Mouse (Mus musculus): ENCODE measurements around the gene Med27.

The Med27 gene

DNA sequence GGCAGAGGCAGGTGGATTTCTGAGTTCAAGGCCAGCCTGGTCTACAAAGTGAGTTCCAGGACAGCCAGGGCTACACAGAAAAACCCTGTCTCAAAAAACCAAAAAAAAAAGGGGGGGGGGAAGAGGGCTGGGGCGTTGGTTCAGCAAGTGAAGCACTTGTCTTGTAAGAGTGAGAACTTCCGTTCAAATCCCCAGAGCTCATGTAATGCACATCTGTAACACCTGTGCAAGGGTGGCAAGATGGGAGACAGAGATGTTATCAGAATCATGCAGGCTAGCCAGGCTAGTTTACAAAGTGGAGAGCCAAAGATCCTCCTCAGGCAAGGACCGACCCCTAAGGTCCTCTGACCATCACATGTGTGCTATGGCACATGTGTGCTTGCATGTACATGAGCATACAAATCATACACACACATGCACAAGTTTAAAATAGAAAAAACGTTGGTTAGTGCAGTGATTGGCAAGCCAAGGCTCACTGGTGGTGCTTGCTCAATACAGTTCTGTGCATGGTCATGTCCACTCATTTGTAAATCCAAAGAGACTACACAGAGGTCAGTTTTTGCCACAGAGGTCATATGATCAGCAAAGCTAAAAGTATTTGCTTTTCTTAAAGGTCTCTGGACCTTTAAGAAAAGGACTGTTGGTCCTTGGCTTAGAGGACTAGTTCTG lies 91.4 kb downstream of the Med27 start:
- DNase-seq (ENCODE audit: low spot score) = no peak

DNA sequence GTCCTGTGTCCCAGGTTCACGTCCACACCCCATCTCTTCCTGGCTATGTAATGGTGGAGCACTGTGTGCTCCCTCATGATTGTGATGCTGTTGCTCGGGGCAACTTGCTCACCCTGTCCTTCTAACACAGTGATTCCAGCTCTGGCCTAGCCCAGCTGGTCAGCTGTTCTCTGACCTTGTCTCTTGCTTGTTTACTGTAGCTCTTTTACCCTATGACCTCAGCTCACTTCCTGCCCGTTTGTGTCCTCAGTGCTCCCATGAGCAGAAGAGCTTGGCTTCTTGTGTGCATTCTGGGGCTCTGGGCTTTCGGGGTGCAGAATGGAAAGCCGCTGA lies 91.9 kb downstream of the Med27 start:
- no peak for DNase-seq (ENCODE audit: low spot score)

DNA sequence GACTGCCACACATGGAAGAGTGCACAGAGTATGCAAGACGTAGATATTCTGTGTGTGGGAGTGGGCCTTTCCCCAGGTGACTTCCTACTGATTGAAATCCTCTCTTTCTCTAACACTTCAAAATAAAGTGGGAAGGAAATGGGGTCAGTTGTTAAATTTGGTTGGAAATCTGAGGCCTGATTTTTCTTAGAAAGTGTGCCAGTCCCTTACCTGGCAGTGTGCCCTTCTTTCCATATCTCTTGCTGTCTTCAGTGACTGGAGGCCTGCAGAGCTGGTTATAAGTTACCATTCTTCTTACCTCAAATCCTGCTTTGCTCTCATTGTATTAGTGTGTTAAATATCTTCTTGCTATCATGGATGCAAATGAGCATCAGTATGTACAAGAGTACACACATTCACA lies 92.4 kb downstream of the Med27 start:
- no peak for DNase-seq (ENCODE audit: low spot score)

DNA sequence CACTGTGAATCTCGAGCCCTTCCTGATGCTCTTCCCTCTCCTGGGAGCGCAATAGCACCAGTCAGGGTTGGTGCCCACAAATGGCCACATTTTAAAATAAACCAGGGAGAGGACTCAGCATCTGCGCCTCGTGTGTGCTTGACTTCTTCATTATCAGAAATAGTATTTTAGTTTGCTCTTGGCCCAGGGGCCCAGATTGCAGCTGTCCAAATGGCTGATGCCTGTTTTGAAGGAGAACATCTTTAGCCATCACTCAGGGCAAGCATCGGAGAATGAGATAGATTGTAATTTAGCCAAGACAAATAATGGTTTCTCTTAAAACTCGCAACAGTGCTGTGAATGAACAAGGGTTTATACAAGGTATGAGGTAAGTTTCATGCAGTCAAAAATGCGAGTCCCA lies 92.8 kb downstream of the Med27 start:
- DNase-seq (ENCODE audit: low spot score) = no peak

DNA sequence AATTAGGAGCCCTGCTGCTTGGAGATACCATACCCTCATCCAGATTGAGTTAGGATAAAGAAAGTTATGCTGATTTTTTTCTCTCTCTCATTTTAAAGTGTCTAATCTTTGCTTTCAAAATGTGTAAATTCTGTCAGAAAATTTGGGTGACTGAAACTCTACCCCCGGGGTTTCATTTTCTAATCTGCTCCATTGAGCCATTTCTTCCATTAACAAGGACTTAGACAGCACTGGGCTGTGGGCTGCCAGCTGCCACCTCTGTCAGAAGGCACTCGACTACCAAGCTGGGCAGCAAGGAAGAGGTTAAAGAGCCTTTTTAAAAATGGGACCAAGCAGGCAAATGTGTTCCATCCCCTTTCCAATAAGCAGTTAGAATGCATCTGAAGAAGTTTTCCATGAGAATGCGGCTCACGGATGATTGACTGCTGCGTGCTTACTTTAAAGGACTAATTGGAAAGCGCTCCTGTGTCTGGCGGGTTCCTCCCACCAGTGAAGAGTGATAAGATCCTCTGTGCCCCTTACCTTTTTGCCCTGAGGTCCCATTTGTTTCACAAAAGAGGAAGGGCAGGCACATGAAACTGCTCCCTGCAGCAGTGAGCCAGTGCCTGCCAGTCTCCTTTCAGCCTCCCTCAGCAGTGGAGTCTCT lies 93.4 kb downstream of the Med27 start:
- no peak for DNase-seq (ENCODE audit: low spot score)

DNA sequence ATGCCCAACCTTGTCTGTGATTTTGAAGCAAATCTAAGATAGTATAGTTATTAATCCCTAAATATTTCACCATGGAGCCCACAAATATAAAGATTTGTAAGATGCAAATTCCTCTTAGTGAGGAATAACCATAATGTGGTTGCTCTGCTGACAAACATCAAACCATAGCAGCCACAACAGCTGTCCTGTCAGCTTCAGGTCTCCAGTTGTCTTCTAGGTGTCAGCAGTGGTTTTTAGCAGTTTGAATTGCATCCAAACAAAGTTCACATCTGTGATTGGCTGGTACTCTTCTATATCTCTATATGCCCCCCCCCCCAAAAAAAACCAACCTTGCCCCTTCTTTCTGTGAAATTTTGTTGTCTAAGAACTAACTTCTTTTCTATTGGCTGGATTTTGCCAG lies 95.7 kb downstream of the Med27 start:
- no peak for DNase-seq (ENCODE audit: low spot score)

DNA sequence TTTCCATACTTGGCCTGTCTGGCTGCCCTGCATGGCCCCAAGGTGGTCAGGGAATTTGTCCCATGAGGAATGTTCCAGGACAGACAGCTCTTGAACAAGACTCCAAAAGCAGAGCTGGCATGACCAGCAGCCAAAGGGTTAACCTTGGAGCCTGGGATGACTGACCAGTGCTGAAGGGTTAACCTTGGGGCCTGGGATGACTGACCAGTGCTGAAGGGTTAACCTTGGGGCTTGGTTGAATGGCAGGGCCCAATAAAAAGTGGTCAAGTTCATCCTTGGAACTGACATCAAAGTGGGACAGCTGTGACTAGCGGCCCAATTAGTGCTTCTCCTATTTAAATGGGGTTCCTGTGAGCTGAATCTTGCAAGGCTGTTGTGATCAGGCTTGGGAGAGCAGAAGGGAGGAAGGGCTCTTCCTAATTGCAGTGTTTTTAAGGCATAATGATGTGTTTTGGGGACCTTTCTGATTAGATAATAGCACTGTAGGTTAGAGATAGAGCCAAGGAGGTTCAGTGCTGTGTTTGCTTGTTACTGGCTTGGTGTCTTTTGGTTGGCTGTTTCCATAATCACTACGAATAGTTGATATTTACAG lies 97.1 kb downstream of the Med27 start:
- no peak for DNase-seq (ENCODE audit: low spot score)

DNA sequence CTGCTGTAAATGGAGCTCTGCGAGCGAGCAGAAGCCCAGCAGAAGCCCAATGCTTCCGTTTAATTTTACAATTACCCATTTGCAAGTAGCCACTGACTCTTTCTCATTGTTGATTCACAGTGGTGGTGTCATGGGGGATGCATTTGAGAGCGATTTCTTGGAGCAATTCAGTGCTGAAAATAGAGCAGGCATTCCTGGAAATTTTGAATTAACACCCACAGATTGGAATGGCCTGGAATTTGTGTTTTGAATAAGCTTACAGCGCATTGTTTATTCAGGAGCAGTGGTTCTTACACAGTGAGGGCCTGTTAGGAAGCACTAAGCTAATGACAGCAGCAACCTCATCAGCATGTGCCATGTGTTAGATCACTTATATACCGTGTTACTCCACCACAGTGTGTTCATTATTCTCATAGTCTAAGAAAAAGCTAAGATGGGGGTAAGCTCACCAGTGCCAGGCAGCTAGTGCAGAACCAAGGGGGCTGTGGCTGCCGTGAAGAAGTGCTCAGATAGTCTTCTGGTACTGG lies 101.9 kb downstream of the Med27 start:
- DNase-seq (ENCODE audit: low spot score) = no peak

DNA sequence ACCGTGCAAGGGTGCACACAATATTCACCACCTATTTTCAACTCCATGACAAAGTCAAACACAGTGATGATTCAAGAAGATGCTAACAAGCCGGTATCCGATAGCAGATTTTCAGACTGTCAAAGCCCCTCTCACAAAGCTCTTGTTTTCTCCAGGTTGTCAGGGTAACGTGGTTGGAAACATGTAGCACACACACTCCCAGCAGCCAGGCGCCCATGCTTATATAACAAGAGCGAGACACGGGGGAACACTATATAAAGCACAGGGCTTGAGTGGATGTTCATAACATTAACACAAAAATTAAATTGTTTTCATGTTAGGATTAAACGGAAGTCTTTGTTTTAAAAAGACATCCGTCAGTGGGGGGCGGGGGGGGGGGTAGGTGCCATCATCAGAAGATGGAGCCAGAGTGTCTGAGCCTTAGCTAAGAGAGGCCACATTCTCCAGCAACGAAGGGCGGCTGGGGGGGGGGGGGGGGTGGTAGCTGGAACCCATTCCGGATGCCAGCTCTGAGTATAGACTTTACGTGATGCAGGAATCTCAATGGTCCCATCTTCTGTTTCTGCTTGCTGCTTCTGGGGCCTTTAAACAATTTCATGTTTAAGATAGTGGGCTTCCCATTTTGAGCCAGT lies 104.9 kb downstream of the Med27 start:
- no peak for DNase-seq (ENCODE audit: low spot score)

DNA sequence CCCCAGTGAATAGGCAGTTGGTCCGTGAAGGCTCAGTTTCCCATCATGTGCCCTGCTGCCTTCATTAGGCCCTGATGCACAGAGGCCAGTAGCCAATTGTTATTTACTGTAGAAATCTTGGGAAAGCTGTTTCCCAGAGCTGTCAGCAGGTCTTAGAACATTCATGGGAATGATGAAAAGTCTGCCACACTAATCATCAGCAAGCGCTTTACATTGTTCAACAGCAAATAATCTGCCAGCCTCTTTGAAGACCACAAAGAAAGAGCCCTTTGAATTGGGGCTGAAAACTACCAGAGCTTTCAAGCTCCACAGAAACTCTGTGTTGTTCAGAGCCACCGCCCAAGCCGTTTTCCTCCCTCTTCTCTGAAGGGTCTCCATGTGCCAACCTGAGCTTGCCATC lies 106.8 kb downstream of the Med27 start:
- no peak for DNase-seq (ENCODE audit: low spot score)

DNA sequence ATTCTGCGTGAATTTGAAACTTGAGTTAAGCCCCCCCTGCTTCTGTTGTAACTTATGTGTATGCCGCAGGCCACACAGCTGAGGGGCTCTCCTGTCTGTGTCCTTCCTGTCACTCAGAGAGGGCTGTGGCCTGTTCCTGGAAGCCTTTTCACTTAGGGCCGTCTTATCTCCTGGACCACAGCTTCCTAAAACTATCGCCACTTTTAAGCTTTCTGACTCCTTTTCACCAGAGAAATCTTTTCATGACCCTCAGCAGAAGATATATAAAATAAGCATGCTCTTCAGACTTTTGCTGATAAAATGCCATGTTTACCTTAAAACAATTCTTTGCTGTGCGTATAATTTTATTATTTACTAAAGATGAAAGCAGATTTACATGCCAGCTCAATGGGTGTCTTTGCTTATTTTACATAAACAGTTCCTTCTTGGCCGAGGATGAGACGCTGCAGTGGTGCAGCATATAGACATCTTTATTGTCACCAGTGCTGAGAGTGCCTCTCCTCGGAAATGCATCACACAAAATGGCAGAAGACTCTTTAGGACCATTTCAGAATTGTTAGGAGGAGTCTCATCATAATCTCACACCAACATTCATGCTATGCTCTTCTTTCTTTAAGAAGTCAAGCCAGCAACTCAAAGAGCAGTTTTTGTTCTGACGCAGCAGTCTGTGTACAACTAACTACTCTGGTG lies 110.2 kb downstream of the Med27 start:
- DNase-seq (ENCODE audit: low spot score) = no peak

DNA sequence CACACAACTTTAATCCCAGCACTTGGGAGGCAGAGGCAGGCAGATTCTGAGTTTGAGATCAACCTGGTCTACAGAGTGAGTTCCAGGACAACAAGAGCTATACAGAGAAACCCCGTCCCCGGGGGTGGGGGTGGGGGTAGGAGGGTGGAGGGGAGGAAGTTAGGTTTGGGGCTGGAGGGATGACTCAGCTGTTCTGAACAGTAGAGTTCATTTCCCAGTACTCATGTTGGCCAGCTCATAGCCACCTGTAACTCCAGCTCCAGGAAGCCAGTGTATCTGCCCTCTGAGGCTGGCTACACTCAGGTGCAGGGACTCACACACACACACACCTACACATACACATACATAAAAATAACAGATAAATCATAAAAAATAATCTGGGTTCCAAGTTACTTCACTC lies 111.1 kb downstream of the Med27 start:
- no peak for DNase-seq (ENCODE audit: low spot score)

DNA sequence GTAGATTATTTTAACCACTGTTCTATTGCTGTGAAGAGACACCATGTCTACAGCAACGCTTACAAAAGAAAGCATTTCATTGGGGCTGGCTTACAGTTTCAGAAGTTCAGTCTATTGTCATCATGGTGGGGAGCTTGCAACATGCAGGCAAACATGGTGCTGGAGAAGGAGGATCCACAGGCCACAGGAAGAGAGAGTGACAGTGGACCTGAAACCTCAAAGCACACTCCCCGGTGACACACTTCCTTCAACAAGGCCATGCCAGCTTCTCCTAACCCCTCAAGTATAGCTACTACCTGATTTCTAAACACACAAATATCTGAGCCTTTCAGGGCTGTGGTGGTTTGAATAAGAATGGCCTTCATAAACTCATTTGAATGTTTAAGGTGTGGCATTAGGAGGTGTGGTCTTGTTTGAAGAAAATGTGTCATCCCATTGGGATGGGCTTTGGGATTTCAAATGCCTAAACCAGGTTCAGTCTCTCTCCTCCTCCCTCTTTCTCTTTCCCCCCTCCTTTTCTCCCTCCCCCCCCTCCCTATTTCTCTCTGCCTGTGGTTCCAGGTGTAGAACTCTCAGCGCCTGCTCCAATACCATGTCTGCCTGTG lies 111.8 kb downstream of the Med27 start:
- no peak for DNase-seq (ENCODE audit: low spot score)

DNA sequence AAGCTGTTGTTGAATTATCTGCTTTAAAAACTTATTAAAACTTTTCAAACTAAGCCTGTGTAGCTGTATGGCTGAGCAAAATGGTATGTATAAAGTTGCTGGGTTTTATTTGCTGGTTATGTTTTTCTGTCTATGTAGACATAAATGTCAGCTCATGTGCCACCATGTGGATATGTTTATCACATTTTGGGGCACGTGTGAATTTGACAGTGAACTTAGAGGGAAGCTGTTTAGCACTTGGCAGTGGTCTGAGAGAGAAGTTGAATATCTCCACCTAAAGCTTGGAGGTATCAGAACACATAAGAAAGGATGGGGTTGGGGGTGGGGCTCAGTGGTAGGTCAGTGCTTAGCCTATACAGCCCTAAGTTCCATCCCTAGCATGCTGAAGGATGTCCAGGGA lies 113.0 kb downstream of the Med27 start:
- no peak for DNase-seq (ENCODE audit: low spot score)

DNA sequence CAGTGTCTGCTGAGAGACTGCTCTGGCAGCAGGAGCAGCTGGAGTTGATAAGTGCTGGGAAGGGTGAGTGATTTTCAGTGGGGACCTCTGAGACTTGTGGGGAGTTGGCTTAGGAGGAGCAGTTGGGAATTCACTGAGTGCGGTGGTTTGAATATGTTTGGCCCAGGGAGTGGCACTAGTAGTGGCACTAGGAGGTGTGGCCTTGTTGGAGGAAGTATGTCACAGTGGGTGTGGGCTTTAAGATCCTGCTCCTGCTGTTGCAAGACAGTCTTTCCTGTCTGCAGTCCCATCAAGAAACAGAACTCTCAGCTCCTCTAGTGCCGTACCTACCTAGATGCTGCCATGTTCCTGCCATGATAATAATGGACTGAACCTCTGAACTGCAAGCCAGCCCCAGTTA lies 115.2 kb downstream of the Med27 start:
- no peak for DNase-seq (ENCODE audit: low spot score)

DNA sequence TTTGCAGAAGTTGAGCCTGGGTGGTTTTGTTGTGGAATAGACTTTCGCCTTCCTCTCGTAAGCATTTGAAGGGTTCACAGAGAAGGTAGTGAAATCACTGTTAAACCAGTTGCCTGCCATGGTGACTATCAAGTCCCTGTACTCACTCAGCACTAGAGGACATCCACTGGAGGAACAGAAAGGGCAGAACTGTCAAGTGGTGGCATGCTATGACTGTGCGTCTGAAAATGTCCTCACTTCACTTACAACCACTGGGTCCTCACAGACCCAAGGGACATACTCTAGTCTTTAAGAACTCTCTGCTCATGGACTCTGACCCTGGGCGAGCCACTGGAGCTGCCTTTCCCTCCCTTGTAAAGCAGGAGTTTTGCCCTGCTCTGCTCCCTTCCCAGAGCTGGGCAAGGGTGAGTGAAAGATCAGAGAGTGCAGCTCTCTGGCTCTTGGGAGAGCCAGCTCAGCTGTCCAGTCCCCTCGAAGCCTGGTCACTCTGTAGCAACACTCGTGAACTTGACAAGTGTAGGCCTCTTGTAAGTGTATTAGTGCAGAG lies 116.5 kb downstream of the Med27 start:
- no peak for DNase-seq (ENCODE audit: low spot score)

DNA sequence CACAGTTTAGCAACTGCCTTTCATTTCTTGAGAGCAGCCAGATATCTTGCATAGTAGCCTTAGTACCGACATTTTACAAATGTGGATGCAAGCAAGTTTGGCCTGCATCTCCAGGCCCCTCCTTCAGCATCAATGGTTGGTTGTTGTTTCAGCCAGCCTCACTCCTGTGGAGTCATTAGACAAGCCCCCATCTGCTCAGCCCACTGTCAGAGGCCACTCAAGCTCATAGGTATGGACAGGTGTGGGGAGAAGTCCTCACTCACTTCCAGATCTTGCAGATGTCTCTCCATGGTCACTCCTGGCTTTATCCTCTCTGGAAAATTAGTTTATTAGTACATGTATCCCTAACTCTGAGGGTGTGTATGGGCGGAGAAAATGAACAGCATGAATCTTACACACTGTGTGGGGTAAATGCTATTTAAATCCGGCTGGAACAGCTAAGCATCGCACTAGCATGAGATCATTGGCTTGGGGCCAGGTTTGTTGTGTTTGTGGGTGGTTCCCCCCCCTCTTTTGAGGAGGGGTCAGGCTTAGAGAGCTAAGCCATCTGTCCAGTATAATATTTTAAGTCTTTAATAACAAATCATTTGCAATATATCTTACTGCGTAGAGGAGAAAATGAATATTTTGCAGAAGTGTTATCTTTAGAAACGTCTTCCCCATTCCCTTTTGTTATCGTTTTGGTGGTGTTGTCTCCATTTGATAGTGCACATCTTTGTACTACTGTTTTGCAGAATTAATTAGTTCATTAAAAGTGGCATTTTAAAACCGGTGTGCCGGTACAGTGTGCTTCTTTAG lies 118.4 kb downstream of the Med27 start:
- DNase-seq (ENCODE audit: low spot score) = no peak

DNA sequence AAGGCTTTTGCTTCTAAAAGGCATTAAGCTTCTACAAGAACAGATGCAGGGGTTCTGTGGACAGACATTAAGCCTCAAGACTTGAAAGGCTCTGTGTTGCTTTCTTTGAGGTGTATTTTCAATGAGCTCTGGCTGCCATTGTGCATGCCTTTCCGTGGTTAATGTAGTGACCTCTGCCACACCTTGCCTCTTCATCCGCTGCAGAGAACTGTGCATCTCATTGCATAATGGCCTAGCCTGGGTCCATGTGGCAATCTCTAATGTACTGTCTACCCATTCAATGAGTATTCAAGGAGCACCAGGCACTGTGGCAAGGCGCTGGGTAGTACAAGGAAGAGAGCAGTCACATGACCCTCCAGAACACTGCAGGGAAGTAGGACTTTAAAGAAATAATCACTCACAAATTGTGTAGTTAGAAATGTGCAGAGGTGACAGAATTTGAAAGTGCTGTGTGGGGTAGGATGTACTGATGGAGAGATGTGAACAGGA lies 119.1 kb downstream of the Med27 start:
- DNase-seq (ENCODE audit: low spot score) = no peak

DNA sequence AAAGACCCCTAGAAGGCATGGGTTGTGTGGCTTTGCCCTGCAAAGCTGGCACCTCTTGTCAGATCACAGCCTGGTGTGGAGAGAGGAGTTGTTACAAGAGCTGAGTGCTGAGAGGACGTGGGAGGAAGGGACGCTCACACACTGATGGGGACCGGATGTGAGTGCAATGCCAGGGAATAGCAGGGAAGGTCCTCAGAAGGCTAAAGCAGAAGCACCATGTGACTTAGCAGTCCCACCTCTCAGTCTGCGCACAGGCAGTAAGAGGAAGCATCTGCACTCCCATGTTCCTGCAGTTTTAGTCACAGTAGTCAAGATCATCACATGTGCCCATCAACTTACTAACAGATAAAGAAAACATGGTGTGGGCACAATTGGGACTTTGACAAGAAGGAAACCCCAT lies 119.8 kb downstream of the Med27 start:
- no peak for DNase-seq (ENCODE audit: low spot score)

DNA sequence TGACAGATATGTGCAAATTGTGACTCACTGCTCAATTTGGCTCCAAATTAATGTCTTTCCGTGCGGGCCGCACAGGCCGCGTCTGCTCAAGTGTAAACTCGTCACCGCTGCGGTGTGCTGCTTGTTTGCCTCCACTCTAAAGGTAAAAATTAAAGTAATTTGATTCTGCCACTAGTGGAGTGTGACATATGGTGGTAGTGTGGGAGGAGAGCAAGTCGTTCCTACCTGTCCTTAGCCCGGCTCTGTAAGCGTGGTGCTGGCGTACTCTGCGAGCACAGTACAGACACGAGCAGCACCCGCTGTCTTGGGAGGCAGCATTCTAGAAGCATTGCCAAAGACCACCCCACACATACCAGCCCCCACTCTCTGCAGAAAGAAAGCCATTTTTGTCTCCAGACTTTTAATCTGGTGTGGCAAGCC lies 121.9 kb downstream of the Med27 start:
- no peak for DNase-seq (ENCODE audit: low spot score)

DNA sequence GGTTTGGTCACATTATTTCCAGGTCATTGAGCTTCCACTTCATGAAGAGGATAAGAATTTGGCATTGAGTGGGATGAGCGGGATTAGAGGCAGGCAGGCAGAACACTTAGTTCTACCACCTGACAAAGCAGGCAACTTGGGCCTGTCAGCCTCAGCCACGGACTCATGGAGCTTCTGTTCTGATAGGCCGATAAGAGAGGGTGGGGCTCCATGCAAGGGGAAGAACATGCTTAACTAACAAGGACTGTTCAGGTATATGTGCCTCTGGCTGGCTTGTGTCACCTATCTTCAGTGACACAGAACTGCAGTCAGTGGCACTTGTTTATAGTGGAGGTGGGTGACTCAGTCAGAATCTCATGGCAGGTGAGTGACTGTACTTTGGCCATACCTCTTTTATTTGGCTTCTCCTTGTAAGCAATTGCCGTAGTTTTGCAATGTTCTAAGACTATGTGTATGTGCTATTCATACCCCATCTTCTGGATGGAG lies 126.4 kb downstream of the Med27 start:
- DNase-seq (ENCODE audit: low spot score) = no peak
